Mouse (Mus musculus): ENCODE measurements around the gene Sgta. TPM values are rescaled to one million over a fixed set of nuclear protein-coding genes. Genes with fewer than 3 reads are reported as not detected.

Gene Sgta
- total and polyA plus RNA-seq, 2 experiments: 43.9 to 146 TPM

GRCm38 (mm10) chr10:81000197-81001062 lies 59.6 kb downstream of the Sgta start:
- Histone ChIP-seq H3K4me1 (ENCODE audit: control insufficient read depth, insufficient read depth, low read length) (peaks cover 2% of the 10 kb centered on the region; the same call in 1 of the 2 replicates), H3K4me3 (ENCODE audit: insufficient read depth, low read depth, low read length) (no peak overlapping the region), H3K36me3 (ENCODE audit: control insufficient read depth, insufficient read depth, low read length) (no peaks in the 10 kb centered on the region), H3K27ac (replicated peaks; ENCODE audit: insufficient read depth, low read depth, low read length) (no peak overlapping the region), H3K27me3 (ENCODE audit: control insufficient read depth, insufficient read depth, low read length) (no peaks in the 10 kb centered on the region), H3K9ac (ENCODE audit: low read depth, low read length) (no peak overlapping the region), H3K79me2 (ENCODE audit: control insufficient read depth, insufficient read depth, low read length) (no peaks in the 10 kb centered on the region)
- DNase-seq (ENCODE audit: extremely low read depth, low read depth, low spot score): no peak
- TF ChIP-seq POLR2A (IDR thresholded peaks at IDR 0.05; ENCODE audit: extremely low read depth, insufficient read depth, low read length) (no peak), CTCF (IDR thresholded peaks at IDR 0.05; ENCODE audit: low read depth, low read length) (no peak)
- WGBS: 46% methylated on average over 28 of the region's 28 CpGs

GRCm38 (mm10) chr10:80999362-81000196 lies 60.4 kb downstream of the Sgta start:
- TF ChIP-seq CTCF (IDR thresholded peaks at IDR 0.05; ENCODE audit: low read depth, low read length): peak; percentile 91
- 0 out of 2 replicates have a peak, but pooled peaks have one; percentile 10 for TF ChIP-seq POLR2A (IDR thresholded peaks at IDR 0.05; ENCODE audit: extremely low read depth, insufficient read depth, low read length)
- H3K4me3 ChIP-seq (ENCODE audit: insufficient read depth, low read depth, low read length): no peak overlapping the region
- DNase-seq (ENCODE audit: extremely low read depth, low read depth, low spot score): peak; percentile 53
- no peaks in the 10 kb centered on the region for H3K36me3 ChIP-seq (ENCODE audit: control insufficient read depth, insufficient read depth, low read length)
- no peak overlapping the region; the same call in 1 of the 2 replicates for H3K9ac ChIP-seq (ENCODE audit: low read depth, low read length)
- H3K4me1 ChIP-seq (ENCODE audit: control insufficient read depth, insufficient read depth, low read length): peaks cover 2% of the 10 kb centered on the region; the same call in 1 of the 2 replicates
- no peaks in the 10 kb centered on the region for H3K79me2 ChIP-seq (ENCODE audit: control insufficient read depth, insufficient read depth, low read length)
- 23% methylated on average over 37 of the region's 37 CpGs for WGBS
- no peaks in the 10 kb centered on the region for H3K27me3 ChIP-seq (ENCODE audit: control insufficient read depth, insufficient read depth, low read length)
- no peak overlapping the region for H3K27ac ChIP-seq (replicated peaks; ENCODE audit: insufficient read depth, low read depth, low read length)

- DNase-seq (ENCODE audit: extremely low read depth, low read depth, low spot score): no peak
- Histone ChIP-seq H3K27me3 (ENCODE audit: control insufficient read depth, insufficient read depth, low read length) (no peaks in the 10 kb centered on the region), H3K4me3 (ENCODE audit: insufficient read depth, low read depth, low read length) (no peak overlapping the region), H3K36me3 (ENCODE audit: control insufficient read depth, insufficient read depth, low read length) (no peaks in the 10 kb centered on the region), H3K4me1 (ENCODE audit: control insufficient read depth, insufficient read depth, low read length) (peaks cover 2% of the 10 kb centered on the region; the same call in 1 of the 2 replicates), H3K27ac (replicated peaks; ENCODE audit: insufficient read depth, low read depth, low read length) (no peak overlapping the region), H3K79me2 (ENCODE audit: control insufficient read depth, insufficient read depth, low read length) (no peaks in the 10 kb centered on the region), H3K9ac (ENCODE audit: low read depth, low read length) (no peak overlapping the region)
- TF ChIP-seq CTCF (IDR thresholded peaks at IDR 0.05; ENCODE audit: low read depth, low read length): peak; percentile 79
- TF ChIP-seq POLR2A (IDR thresholded peaks at IDR 0.05; ENCODE audit: extremely low read depth, insufficient read depth, low read length): no peak
- WGBS: 8% methylated on average over 12 of the region's 12 CpGs
Measured at GRCm38 (mm10) chr10:80998778-80999177, 61.2 kb downstream of the Sgta start.

DNA sequence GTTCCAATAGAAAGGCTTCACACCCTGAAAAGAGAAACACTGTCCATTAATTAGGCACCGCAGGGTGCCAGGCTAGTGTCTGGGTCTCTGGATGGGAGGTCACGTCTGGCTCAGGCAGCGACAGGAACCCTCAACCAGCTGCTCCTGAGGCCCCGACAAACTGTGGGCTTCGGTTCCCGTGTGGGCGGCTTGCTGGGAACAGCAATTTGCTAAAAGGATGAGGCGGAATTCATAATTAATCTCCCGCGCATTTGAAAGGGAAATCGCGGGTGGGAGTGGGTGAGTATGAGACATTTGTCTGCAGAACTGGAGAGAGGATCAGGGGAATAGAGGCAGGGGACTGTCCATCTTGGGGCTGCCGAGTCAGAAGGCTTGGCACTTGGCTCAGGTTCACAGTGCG lies 62.0 kb downstream of the Sgta start:
- 51% methylated on average over 14 of the region's 14 CpGs for WGBS
- TF ChIP-seq POLR2A (IDR thresholded peaks at IDR 0.05; ENCODE audit: extremely low read depth, insufficient read depth, low read length) (no peak), CTCF (IDR thresholded peaks at IDR 0.05; ENCODE audit: low read depth, low read length) (no peak)
- DNase-seq (ENCODE audit: extremely low read depth, low read depth, low spot score): no peak

GRCm38 (mm10) chr10:80997332-80997731 lies 62.6 kb downstream of the Sgta start:
- no peak for DNase-seq (ENCODE audit: extremely low read depth, low read depth, low spot score)
- Histone ChIP-seq H3K27ac (replicated peaks; ENCODE audit: insufficient read depth, low read depth, low read length) (no peak overlapping the region), H3K4me3 (ENCODE audit: insufficient read depth, low read depth, low read length) (no peak overlapping the region), H3K27me3 (ENCODE audit: control insufficient read depth, insufficient read depth, low read length) (no peaks in the 10 kb centered on the region), H3K4me1 (ENCODE audit: control insufficient read depth, insufficient read depth, low read length) (peaks cover 2% of the 10 kb centered on the region; the same call in 1 of the 2 replicates), H3K9ac (ENCODE audit: low read depth, low read length) (no peak overlapping the region), H3K36me3 (ENCODE audit: control insufficient read depth, insufficient read depth, low read length) (no peaks in the 10 kb centered on the region), H3K79me2 (ENCODE audit: control insufficient read depth, insufficient read depth, low read length) (no peaks in the 10 kb centered on the region)
- TF ChIP-seq CTCF (IDR thresholded peaks at IDR 0.05; ENCODE audit: low read depth, low read length) (no peak), POLR2A (IDR thresholded peaks at IDR 0.05; ENCODE audit: extremely low read depth, insufficient read depth, low read length) (no peak)
- 89% methylated on average over 8 of the region's 8 CpGs for WGBS

More for the DNA sequence above, 62.0 kb downstream of the Sgta start:
- Histone ChIP-seq H3K79me2 (ENCODE audit: control insufficient read depth, insufficient read depth, low read length) (no peaks in the 10 kb centered on the region), H3K4me1 (ENCODE audit: control insufficient read depth, insufficient read depth, low read length) (peaks cover 2% of the 10 kb centered on the region; the same call in 1 of the 2 replicates), H3K4me3 (ENCODE audit: insufficient read depth, low read depth, low read length) (no peak overlapping the region), H3K27ac (replicated peaks; ENCODE audit: insufficient read depth, low read depth, low read length) (no peak overlapping the region), H3K9ac (ENCODE audit: low read depth, low read length) (no peak overlapping the region), H3K27me3 (ENCODE audit: control insufficient read depth, insufficient read depth, low read length) (no peaks in the 10 kb centered on the region), H3K36me3 (ENCODE audit: control insufficient read depth, insufficient read depth, low read length) (no peaks in the 10 kb centered on the region)
